Mouse (Mus musculus) left cerebral cortex, postnatal 25 days (tissue): ENCODE results near the gene Slamf1. TPM values are rescaled to one million over a fixed set of nuclear protein-coding genes. Genes with fewer than 3 reads are reported as not detected.

Experiments
- DNase-seq, 2 experiments: peaks; one replicate each; pipeline ENCODE4 v3.0.0; 2022; ENCODE audit warnings: low spot score in 2 of 2, mixed read lengths in 1 of 2
- intact Hi-C: fragments of 180-260 bp; cut with DNase I; formaldehyde crosslinking; loops from one replicate; pipeline ENCODE4 v1.15.1; 2025
- total RNA-seq, 2 experiments: library from RNA; stranded (reverse); gene quantifications; 2 replicates each; pipeline ENCODE4 v1.2.3; 2021

Gene Slamf1
- total RNA-seq = under 1 TPM; 0.39 to 0.64 TPM

GRCm38 (mm10) chr1:171766898-171767297 is at the start of gene Slamf1:
TSS of gene Slamf1 (plus strand) at chr1:171767127.
- intact Hi-C loops = no loop called here
- no peak for DNase-seq

GRCm38 (mm10) chr1:171731195-171731594 is 35.7 kb upstream of the Slamf1 start:
- intact Hi-C loops = no loop called here
- DNase-seq = no peak

GRCm38 (mm10) chr1:171734898-171735297 is 32.0 kb upstream of the Slamf1 start:
- no peak for DNase-seq
- intact Hi-C loops = no loop called here

- intact Hi-C loops = no loop called here
- DNase-seq = no peak
These were observed 18.6 kb upstream of the Slamf1 start for GRCm38 (mm10) chr1:171748127-171748969.

GRCm38 (mm10) chr1:171761853-171762448 is 5.0 kb upstream of the Slamf1 start:
- intact Hi-C loops = no loop called here
- no peak for DNase-seq

GRCm38 (mm10) chr1:171770996-171771395 is 4.1 kb downstream of the Slamf1 start:
- DNase-seq = no peak
- intact Hi-C loops = no loop called here

- intact Hi-C loops = no loop called here
These were observed 5.3 kb downstream of the Slamf1 start for GRCm38 (mm10) chr1:171772121-171772735.

GRCm38 (mm10) chr1:171773232-171773989 is 6.5 kb downstream of the Slamf1 start:
- peak in 1 of 2 experiments; percentile 57 for DNase-seq
- intact Hi-C loops = no loop called here

More at GRCm38 (mm10) chr1:171772121-171772735, 5.3 kb downstream of the Slamf1 start:
- no peak for DNase-seq

- no peak for DNase-seq
- intact Hi-C loops = no loop called here
These were observed 7.3 kb downstream of the Slamf1 start for GRCm38 (mm10) chr1:171774266-171774665.

GRCm38 (mm10) chr1:171774678-171775077 is 7.8 kb downstream of the Slamf1 start:
- intact Hi-C loops = loop anchor here (1.0 kb wide), 1 partner anchor 61 kb away; no protein-coding TSS in a partner anchor
- no peak for DNase-seq

- peak; percentile 51 to 85 for DNase-seq
- intact Hi-C loops = loop anchor here (1.0 kb wide), 1 partner anchor 62 kb away; no protein-coding TSS in a partner anchor
These were observed 8.9 kb downstream of the Slamf1 start for GRCm38 (mm10) chr1:171775781-171776180.

- no peak for DNase-seq
- intact Hi-C loops = no loop called here
These were observed 10.1 kb downstream of the Slamf1 start for GRCm38 (mm10) chr1:171777026-171777425.

- intact Hi-C loops = no loop called here
- DNase-seq = no peak
These were observed 15.5 kb downstream of the Slamf1 start for GRCm38 (mm10) chr1:171782287-171782915.

- intact Hi-C loops = loop anchor here (5.0 kb wide), 1 partner anchor 74 kb away; no protein-coding TSS in a partner anchor
These were observed 18.9 kb downstream of the Slamf1 start for GRCm38 (mm10) chr1:171785871-171786270.

GRCm38 (mm10) chr1:171787281-171788015 is 20.5 kb downstream of the Slamf1 start:
- intact Hi-C loops = loop anchor here (5.0 kb wide), 1 partner anchor 75 kb away; no protein-coding TSS in a partner anchor
- no peak for DNase-seq

More at GRCm38 (mm10) chr1:171785871-171786270, 18.9 kb downstream of the Slamf1 start:
- no peak for DNase-seq

GRCm38 (mm10) chr1:171788461-171789283 is 21.7 kb downstream of the Slamf1 start:
- DNase-seq = peak in 1 of 2 experiments; percentile 84
- intact Hi-C loops = loop anchor here (5.0 kb wide), 1 partner anchor 76 kb away; no protein-coding TSS in a partner anchor

- no peak for DNase-seq
- intact Hi-C loops = loop anchor here (5.0 kb wide), 1 partner anchor 77 kb away; no protein-coding TSS in a partner anchor
These were observed 22.5 kb downstream of the Slamf1 start for GRCm38 (mm10) chr1:171789407-171789806.
